Mouse (Mus musculus) gastrocnemius, adult 8-10 months (tissue): Measurements from ENCODE around the gene Gng2. TPM values are rescaled to one million over a fixed set of nuclear protein-coding genes. Genes with fewer than 3 reads are reported as not detected.

ENCODE experiments used
- DNase-seq, 2 experiments: peaks; one replicate each; pipeline ENCODE4 v3.0.0; 2022; ENCODE audit warnings: low spot score in 2 of 2
- total RNA-seq, 4 experiments: library from RNA; stranded (reverse); gene quantifications; 2 replicates each; pipeline ENCODE4 v1.2.4; 2022

The Gng2 gene
- total RNA-seq, 4 experiments from 2014 or later: 0.68 to 6.9 (median 2.6) TPM

DNA sequence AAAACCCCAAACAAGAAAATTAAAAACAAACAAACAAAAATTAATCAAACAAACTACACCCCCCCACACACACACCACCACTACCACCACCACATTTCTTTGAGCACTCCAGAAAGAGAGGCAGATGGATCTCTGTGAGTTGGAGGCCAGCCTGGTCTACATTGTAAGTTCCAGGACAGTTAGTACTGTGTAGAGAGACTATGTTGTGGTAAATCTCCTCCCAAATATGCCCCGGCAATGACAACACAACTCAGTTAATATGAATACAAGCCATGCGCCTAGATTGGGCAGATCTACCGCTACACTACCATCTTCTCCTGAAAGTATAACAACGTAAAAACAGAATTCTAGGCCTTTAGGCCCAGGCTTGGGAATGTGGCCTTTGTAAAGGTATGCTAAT lies 117.1 kb downstream of the Gng2 start:
- no peak for DNase-seq

- DNase-seq: no peak
These were observed 118.3 kb downstream of the Gng2 start for GRCm38 (mm10) chr14:19858808-19859776.

DNA sequence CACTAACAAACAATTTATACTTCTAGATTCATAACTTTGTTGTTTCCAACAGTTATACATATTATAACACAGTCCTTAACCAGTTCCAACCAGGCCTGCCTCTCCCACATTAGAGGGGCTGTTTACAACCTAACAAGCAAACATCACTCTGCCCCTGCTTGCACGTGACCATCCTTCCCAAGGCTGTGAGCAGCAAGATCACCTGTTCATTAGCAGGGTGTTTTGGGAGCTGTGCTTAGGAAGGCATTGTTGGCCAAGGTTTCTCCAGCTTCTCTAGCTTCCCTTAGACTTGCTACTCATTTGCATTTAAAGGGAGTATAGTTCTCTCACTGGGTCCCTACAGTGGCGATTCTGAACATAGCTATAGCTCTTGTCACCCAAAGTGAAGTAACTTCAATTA lies 119.1 kb downstream of the Gng2 start:
- DNase-seq: no peak

DNA sequence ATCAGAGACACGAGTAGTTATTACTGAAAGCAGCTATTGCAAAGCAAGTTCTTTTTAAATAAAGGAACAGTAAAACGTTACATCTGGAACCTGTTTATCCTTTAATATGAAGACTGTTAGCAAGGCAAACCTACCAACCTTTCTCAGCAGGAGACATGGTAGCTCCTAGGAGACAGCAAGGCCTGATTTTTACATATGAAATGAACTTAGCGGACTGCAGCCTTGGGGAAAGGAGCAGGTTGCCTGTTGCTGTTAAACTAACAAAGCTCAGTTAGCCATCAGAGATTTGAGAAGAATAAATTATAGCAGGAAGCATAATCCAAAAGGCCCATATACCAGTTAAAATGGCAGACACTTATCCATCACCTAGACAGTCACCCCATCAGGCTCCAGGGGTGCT lies 124.0 kb downstream of the Gng2 start:
- DNase-seq: no peak

DNA sequence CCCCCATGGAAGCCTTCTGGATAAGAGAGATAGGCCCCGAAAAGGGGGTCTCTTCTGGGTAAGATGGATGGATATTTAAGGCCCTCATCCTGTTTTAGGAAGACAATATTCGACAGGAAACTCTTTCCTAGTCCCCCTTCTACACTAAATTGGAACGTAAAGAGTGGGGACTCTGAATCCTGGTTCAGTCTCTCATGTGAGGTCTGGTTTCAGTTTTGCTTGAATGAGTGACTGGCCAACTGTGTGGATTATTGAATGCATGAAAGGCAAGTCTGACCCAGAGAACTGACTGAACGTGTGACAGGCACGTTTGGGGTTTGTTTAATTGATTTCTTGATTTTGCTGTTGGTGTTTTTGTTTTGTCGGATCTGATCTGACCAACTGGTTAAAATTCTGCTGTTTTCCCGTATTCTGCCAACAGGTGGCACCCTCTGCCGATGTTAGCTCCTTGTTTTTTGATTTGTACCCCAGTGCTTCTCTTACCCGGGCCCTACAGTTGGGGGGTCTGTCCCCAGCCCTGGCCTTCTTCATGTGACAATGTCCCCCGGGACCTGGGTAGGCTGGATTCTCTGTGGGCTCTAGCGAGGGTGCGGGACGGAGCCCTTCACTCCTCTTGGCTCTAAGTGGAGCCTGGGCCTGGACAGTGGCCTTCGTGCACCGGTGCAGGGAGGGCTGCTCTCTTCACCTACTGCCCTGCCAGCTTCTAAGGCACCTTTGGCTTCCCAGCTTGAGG lies 137.7 kb downstream of the Gng2 start:
- DNase-seq: peak; percentile 4 to 14

GRCm38 (mm10) chr14:19836289-19836688 lies 141.1 kb downstream of the Gng2 start:
- no peak for DNase-seq

DNA sequence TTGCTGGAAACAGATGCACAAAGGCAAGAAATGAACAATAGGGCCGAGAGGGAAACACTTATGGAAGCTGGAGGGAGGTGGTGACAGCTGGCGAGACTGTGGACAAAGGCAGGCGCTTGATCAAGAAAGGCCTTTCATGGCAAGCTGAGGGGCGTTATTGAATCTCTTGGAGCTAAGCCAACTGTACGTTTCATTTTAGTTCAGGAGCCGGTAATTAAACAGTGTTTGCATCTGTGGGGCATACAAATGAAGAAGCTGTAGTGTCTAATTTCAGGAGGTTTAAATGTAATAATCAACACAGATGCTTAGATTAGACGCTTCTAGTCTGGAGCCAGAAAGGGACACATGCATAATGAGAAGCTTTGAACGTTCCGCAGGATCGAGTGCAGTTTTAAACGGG lies 151.9 kb downstream of the Gng2 start:
- no peak for DNase-seq

DNA sequence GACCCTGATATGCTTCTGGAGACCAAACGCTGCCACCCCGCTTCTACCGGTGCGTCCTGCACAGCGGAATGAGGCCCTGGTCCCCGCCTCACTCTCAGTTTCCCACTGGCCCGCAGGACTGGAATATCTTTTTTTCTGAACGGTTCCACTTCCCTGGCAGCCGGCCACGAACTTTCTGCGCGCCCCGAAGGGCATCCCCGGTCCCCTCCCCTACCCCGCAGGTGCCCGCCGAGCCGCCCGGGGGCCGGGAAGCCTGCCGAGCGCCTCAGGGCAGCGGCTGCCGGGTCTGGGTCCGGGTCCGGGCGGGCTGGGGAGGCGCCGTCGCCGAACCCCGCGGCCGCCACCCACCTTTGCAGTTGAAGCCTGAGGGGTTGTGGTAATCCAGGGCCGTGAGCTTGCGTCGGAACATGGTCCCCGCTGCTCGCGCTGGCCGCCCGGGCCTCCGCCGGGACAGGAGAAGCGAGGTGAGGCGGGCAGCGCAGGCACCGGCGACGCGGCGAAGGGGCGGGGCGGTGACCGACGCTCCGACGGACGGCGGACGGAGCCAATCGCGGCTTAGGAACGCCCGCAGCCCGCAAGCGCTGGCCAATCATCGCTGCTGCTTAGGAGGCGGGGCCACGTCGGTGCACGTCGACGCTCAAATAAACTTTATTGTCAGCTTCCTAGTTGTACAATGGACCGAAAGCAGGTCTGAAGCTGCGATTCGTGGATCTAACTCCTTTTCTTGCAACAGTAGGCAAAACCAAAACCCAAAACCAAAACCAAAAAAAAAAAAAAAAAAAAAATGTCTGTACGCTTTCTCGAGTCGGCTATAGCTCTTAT lies 153.9 kb downstream of the Gng2 start, which contains the start of gene Rtraf:
Gene Rtraf, minus strand, starts transcription at position 504 of the 822 bp plus-strand sequence.
- peak; percentile 78 to 84 for DNase-seq

Other genes starting within 250 kb of the Gng2 start
- gene Nid2, start 226.4 kb downstream of the Gng2 start, total RNA-seq: 1 to 10 TPM; 3.3 to 7.8 (median 3.6) TPM
- gene Rtraf, start 153.8 kb downstream of the Gng2 start, total RNA-seq: 10 to 100 TPM; 76.8 to 89.6 (median 79.4) TPM
- gene Saysd1, start 160.9 kb upstream of the Gng2 start, total RNA-seq: 1 to 10 TPM; 2.8 to 3.9 (median 3.1) TPM
- 1 to 10 TPM in 1 of 4 experiments, under 1 TPM in 3; 0.36 to 1.1 (median 0.61) TPM for gene Kcnk5, start 204.2 kb upstream of the Gng2 start, total RNA-seq